Mouse (Mus musculus): ENCODE data around the gene Smarcb1. TPM values are rescaled to one million over a fixed set of nuclear protein-coding genes. Genes with fewer than 3 reads are reported as not detected.

Gene Smarcb1
- total and polyA plus RNA-seq, 3 experiments = 76.2 to 96.0 (median 94.9) TPM

DNA sequence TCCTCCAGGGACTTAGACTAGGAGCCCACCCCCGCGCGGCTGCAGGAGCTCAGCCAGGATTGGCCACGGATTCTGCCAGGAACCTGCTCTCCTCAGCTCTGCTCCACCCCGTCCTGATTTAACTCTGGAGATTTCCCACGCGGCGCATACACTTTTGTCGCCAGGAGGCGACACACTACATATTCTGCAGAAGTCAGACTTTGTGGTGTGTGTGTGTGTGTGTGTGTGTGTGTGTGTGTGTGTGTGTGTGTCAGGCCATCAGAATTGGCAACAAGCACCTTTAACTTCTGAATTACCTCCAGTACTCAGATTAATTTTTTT is 38.2 kb downstream of the Smarcb1 start:
- Histone ChIP-seq H3K79me2 (replicated peaks; ENCODE audit: control insufficient read depth, extremely low read depth, insufficient read depth, poor library complexity, severe bottlenecking) (no peaks in the 10 kb centered on the region), H3K27ac (ENCODE audit: insufficient read depth, low read depth) (no peak overlapping the region), H3K9ac (ENCODE audit: insufficient read depth, low read depth) (no peak overlapping the region), H3K9me3 (replicated peaks; ENCODE audit: low read length) (no peaks in the 10 kb centered on the region), H3K4me1 (ENCODE audit: control insufficient read depth in 1 of 2, insufficient read depth in 2 of 2) (peaks cover 4 to 17% of the 10 kb centered on the region in 2 experiments; a peak in 2 of 4 replicates), H3K4me3 (replicated peaks in 1 of 3; ENCODE audit: low read depth in 2 of 3, low read length in 2 of 3, poor library complexity in 1 of 3) (no peak overlapping the region), H3K27me3 (replicated peaks) (no peaks in the 10 kb centered on the region), H3K4me2 (ENCODE audit: insufficient read depth, low read depth, poor library complexity, severe bottlenecking) (peak overlapping the region; percentile 52; the same call in 1 of the 2 replicates), H3K36me3 (replicated peaks in 1 of 2; ENCODE audit: control insufficient read depth in 1 of 2, insufficient read depth in 1 of 2, low read length in 1 of 2) (no peaks in the 10 kb centered on the region)
- dilution Hi-C loops (cut with MboI; ENCODE audit: extremely low pct_ligation_motif_present, extremely low pct_unique_long_range_greater_than_20kb, low sequenced_read_pairs) (no loop called here), in situ Hi-C loops (cut with MboI; ENCODE audit: low pct_ligation_motif_present, low pct_unique_long_range_greater_than_20kb, low sequenced_read_pairs) (loop anchor here (10.0 kb wide), 2 partner anchors 72 to 322 kb away; partner anchors contain the start of gene Gm5134)
- peak; percentile 82 for DNase-seq (ENCODE audit: extremely low read depth)
- TF ChIP-seq IRF4 (IDR thresholded peaks at IDR 0.05; ENCODE audit: low read depth, low read length) (peak; percentile 80), USF2 (conservative IDR thresholded peaks at IDR 0.05; ENCODE audit: low read depth, low read length) (no peak), JUN (IDR thresholded peaks at IDR 0.05; ENCODE audit: insufficient read depth, low read depth, low read length) (no peak), ZC3H11A (IDR thresholded peaks at IDR 0.05; ENCODE audit: low read depth, low read length) (peak; percentile 89), GABPA (IDR thresholded peaks at IDR 0.05; ENCODE audit: insufficient replicate concordance, low read depth, low read length) (no peak), SMC3 (IDR thresholded peaks at IDR 0.05; ENCODE audit: low read depth, low read length) (peak; percentile 98), PAX5 (IDR thresholded peaks at IDR 0.05; ENCODE audit: low read length) (no peak), NRF1 (IDR thresholded peaks at IDR 0.05; ENCODE audit: low read depth, low read length) (no peak), CHD2 (IDR thresholded peaks at IDR 0.05; ENCODE audit: low read length) (no peak), RCOR1 (conservative IDR thresholded peaks at IDR 0.05; ENCODE audit: low read depth, low read length) (0 out of 2 replicates have a peak, but pooled peaks have one; percentile 34), KAT2A (IDR thresholded peaks at IDR 0.05; ENCODE audit: insufficient replicate concordance, low read length) (no peak), TCF12 (IDR thresholded peaks at IDR 0.05; ENCODE audit: low read depth, low read length) (peak; percentile 57), UBTF (IDR thresholded peaks at IDR 0.05; ENCODE audit: low read depth, low read length) (no peak), POLR2AphosphoS2 (IDR thresholded peaks at IDR 0.05; ENCODE audit: low read depth, low read length) (no peak), SIN3A (IDR thresholded peaks at IDR 0.05; ENCODE audit: low read length) (peak; percentile 74), NELFE (IDR thresholded peaks at IDR 0.05; ENCODE audit: low read depth, low read length) (peak; percentile 57; the same call in 1 of the 2 replicates), BHLHE40 (IDR thresholded peaks at IDR 0.05; ENCODE audit: low read depth, low read length) (peak; percentile 59), EP300 (IDR thresholded peaks at IDR 0.05; ENCODE audit: low read length) (no peak), MYC (IDR thresholded peaks at IDR 0.05; ENCODE audit: low read depth, low read length) (peak; percentile 90), ZMIZ1 (IDR thresholded peaks at IDR 0.05; ENCODE audit: low read depth, low read length) (no peak), POLR2A (IDR thresholded peaks at IDR 0.05; ENCODE audit: low read depth, low read length) (no peak), MAFK (IDR thresholded peaks at IDR 0.05; ENCODE audit: insufficient replicate concordance, low read length) (no peak), HCFC1 (IDR thresholded peaks at IDR 0.05; ENCODE audit: low read depth, low read length) (peak; percentile 53), CTCF (conservative IDR thresholded peaks at IDR 0.05 in 1 of 2, IDR thresholded peaks at IDR 0.05 in 1 of 2; ENCODE audit: low read depth in 2 of 2, low read length in 2 of 2) (peak in 1 of 2 experiments; percentile 96; a peak in 2 of 4 replicates), TBP (conservative IDR thresholded peaks at IDR 0.05; ENCODE audit: low read depth, low read length) (no peak), JUND (conservative IDR thresholded peaks at IDR 0.05; ENCODE audit: low read depth, low read length) (0 out of 2 replicates have a peak, but pooled peaks have one; percentile 30), RAD21 (IDR thresholded peaks at IDR 0.05; ENCODE audit: low read depth, low read length) (peak; percentile 86), ETS1 (conservative IDR thresholded peaks at IDR 0.05; ENCODE audit: low read depth, low read length) (no peak; the same call in 1 of the 2 replicates), MAX (IDR thresholded peaks at IDR 0.05; ENCODE audit: low read length) (peak; percentile 78), E2F4 (IDR thresholded peaks at IDR 0.05; ENCODE audit: insufficient replicate concordance, low read depth, low read length) (no peak), CHD1 (IDR thresholded peaks at IDR 0.05; ENCODE audit: low read depth, low read length) (no peak), MXI1 (IDR thresholded peaks at IDR 0.05; ENCODE audit: low read depth, low read length) (peak; percentile 75; the same call in 1 of the 2 replicates), ELF1 (IDR thresholded peaks at IDR 0.05; ENCODE audit: low read depth, low read length) (peak; percentile 38; the same call in 1 of the 2 replicates), MAZ (IDR thresholded peaks at IDR 0.05; ENCODE audit: low read depth, low read length) (peak; percentile 81), ZKSCAN1 (IDR thresholded peaks at IDR 0.05; ENCODE audit: borderline replicate concordance, low read depth, low read length) (no peak), ZNF384 (IDR thresholded peaks at IDR 0.05; ENCODE audit: low read depth, low read length) (peak; percentile 90), USF1 (IDR thresholded peaks at IDR 0.05; ENCODE audit: low read depth, low read length) (no peak), MEF2A (IDR thresholded peaks at IDR 0.05; ENCODE audit: borderline replicate concordance, low read depth, low read length) (peak; percentile 75; the same call in 1 of the 2 replicates)
